Mouse (Mus musculus): ENCODE data around the gene Rcan2.

- TF ChIP-seq CTCF (IDR thresholded peaks at IDR 0.05; ENCODE audit: insufficient read depth, low read depth, low read length) (peak; percentile 62), POLR2A (IDR thresholded peaks at IDR 0.05; ENCODE audit: insufficient read depth, low read depth, low read length) (no peak)
Measured at GRCm38 (mm10) chr17:43869677-43870076, 68.5 kb downstream of the Rcan2 start.

All from olfactory bulb, adult 2 months (tissue).